Mouse (Mus musculus): ENCODE measurements around the gene Phf12. TPM values are rescaled to one million over a fixed set of nuclear protein-coding genes. Genes with fewer than 3 reads are reported as not detected.

The Phf12 gene
- polyA plus RNA-seq, 1 experiment from 2014 or later: 22.5 TPM

- 39% methylated on average over 6 of the region's 6 CpGs for WGBS
- peaks cover 30% of the 10 kb centered on the region for H3K36me3 ChIP-seq (ENCODE audit: control insufficient read depth, insufficient read depth, low read length)
- peak overlapping the region; percentile 82; the same call in 1 of the 2 replicates for H3K27ac ChIP-seq (ENCODE audit: low read length)
- no peaks in the 10 kb centered on the region for H3K27me3 ChIP-seq (ENCODE audit: control insufficient read depth, insufficient read depth, low read length)
- peak overlapping the region; percentile 80; the same call in 1 of the 2 replicates for H3K4me3 ChIP-seq (ENCODE audit: low read depth, low read length)
- no peak overlapping the region for H3K9ac ChIP-seq (replicated peaks; ENCODE audit: low read depth, low read length)
- H3K4me1 ChIP-seq (ENCODE audit: control insufficient read depth, insufficient read depth, low read length): peaks cover 7% of the 10 kb centered on the region; the same call in 1 of the 2 replicates
- H3K4me2 ChIP-seq (replicated peaks; ENCODE audit: low read depth, low read length): peak overlapping the region; percentile 87; the same call in 1 of the 2 replicates
- H3K9me3 ChIP-seq (ENCODE audit: control insufficient read depth, low read depth, low read length): no peaks in the 10 kb centered on the region
- ATAC-seq (ENCODE audit: insufficient number of reproducible peaks, insufficient read depth, low FRiP score, low read depth): no peak
Measured at GRCm38 (mm10) chr11:78031389-78031788, 48.8 kb downstream of the Phf12 start.

GRCm38 (mm10) chr11:78031947-78032808, 49.6 kb downstream of the Phf12 start, which contains the start of gene Dhrs13:
Gene Dhrs13 (plus strand): TSS chr11:78032280.
- WGBS: under 1% methylated on average over 96 of the region's 96 CpGs
- Histone ChIP-seq H3K36me3 (ENCODE audit: control insufficient read depth, insufficient read depth, low read length) (peaks cover 22% of the 10 kb centered on the region), H3K27ac (ENCODE audit: low read length) (peak within 1 kb of the TSS; percentile 82), H3K9me3 (ENCODE audit: control insufficient read depth, low read depth, low read length) (no peaks in the 10 kb centered on the region), H3K4me2 (replicated peaks; ENCODE audit: low read depth, low read length) (peak within 1 kb of the TSS; percentile 87), H3K4me1 (ENCODE audit: control insufficient read depth, insufficient read depth, low read length) (peaks cover 7% of the 10 kb centered on the region; the same call in 1 of the 2 replicates), H3K27me3 (ENCODE audit: control insufficient read depth, insufficient read depth, low read length) (no peaks in the 10 kb centered on the region), H3K4me3 (ENCODE audit: low read depth, low read length) (peak within 1 kb of the TSS; percentile 80), H3K9ac (replicated peaks; ENCODE audit: low read depth, low read length) (peak within 1 kb of the TSS; percentile 52)
- peak; percentile 90 for ATAC-seq (ENCODE audit: insufficient number of reproducible peaks, insufficient read depth, low FRiP score, low read depth)

- 15% methylated on average over 5 of the region's 5 CpGs for WGBS
- Histone ChIP-seq H3K36me3 (ENCODE audit: control insufficient read depth, insufficient read depth, low read length) (peaks cover 16% of the 10 kb centered on the region), H3K4me1 (ENCODE audit: control insufficient read depth, insufficient read depth, low read length) (peaks cover 11% of the 10 kb centered on the region; the same call in 1 of the 2 replicates), H3K4me2 (replicated peaks; ENCODE audit: low read depth, low read length) (peak overlapping the region; percentile 87), H3K27ac (ENCODE audit: low read length) (peak overlapping the region; percentile 82; the same call in 1 of the 2 replicates), H3K9ac (replicated peaks; ENCODE audit: low read depth, low read length) (peak overlapping the region; percentile 52), H3K4me3 (ENCODE audit: low read depth, low read length) (peak overlapping the region; percentile 80), H3K9me3 (ENCODE audit: control insufficient read depth, low read depth, low read length) (no peaks in the 10 kb centered on the region), H3K27me3 (ENCODE audit: control insufficient read depth, insufficient read depth, low read length) (no peaks in the 10 kb centered on the region)
- no peak for ATAC-seq (ENCODE audit: insufficient number of reproducible peaks, insufficient read depth, low FRiP score, low read depth)
Measured at GRCm38 (mm10) chr11:78032809-78033195, 50.2 kb downstream of the Phf12 start.

- no peak overlapping the region for H3K9ac ChIP-seq (replicated peaks; ENCODE audit: low read depth, low read length)
- H3K9me3 ChIP-seq (ENCODE audit: control insufficient read depth, low read depth, low read length): no peaks in the 10 kb centered on the region
- 91% methylated on average over 23 of the region's 23 CpGs for WGBS
- H3K4me1 ChIP-seq (ENCODE audit: control insufficient read depth, insufficient read depth, low read length): peaks cover 11% of the 10 kb centered on the region; the same call in 1 of the 2 replicates
- peaks cover 4% of the 10 kb centered on the region; the same call in 1 of the 2 replicates for H3K36me3 ChIP-seq (ENCODE audit: control insufficient read depth, insufficient read depth, low read length)
- H3K27me3 ChIP-seq (ENCODE audit: control insufficient read depth, insufficient read depth, low read length): no peaks in the 10 kb centered on the region
- no peak overlapping the region for H3K4me3 ChIP-seq (ENCODE audit: low read depth, low read length)
- no peak overlapping the region for H3K4me2 ChIP-seq (replicated peaks; ENCODE audit: low read depth, low read length)
- H3K27ac ChIP-seq (ENCODE audit: low read length): no peak overlapping the region
- no peak for ATAC-seq (ENCODE audit: insufficient number of reproducible peaks, insufficient read depth, low FRiP score, low read depth)
Measured at GRCm38 (mm10) chr11:78033931-78034617, 51.5 kb downstream of the Phf12 start.

GRCm38 (mm10) chr11:78036791-78037190, 54.2 kb downstream of the Phf12 start:
- ATAC-seq (ENCODE audit: insufficient number of reproducible peaks, insufficient read depth, low FRiP score, low read depth): no peak
- no peak overlapping the region for H3K4me2 ChIP-seq (replicated peaks; ENCODE audit: low read depth, low read length)
- no peaks in the 10 kb centered on the region; the same call in 1 of the 2 replicates for H3K36me3 ChIP-seq (ENCODE audit: control insufficient read depth, insufficient read depth, low read length)
- H3K27ac ChIP-seq (ENCODE audit: low read length): no peak overlapping the region
- no peak overlapping the region for H3K4me3 ChIP-seq (ENCODE audit: low read depth, low read length)
- H3K4me1 ChIP-seq (ENCODE audit: control insufficient read depth, insufficient read depth, low read length): peaks cover 11% of the 10 kb centered on the region; the same call in 1 of the 2 replicates
- no peaks in the 10 kb centered on the region for H3K27me3 ChIP-seq (ENCODE audit: control insufficient read depth, insufficient read depth, low read length)
- H3K9ac ChIP-seq (replicated peaks; ENCODE audit: low read depth, low read length): no peak overlapping the region
- WGBS: 83% methylated on average over 10 of the region's 10 CpGs
- H3K9me3 ChIP-seq (ENCODE audit: control insufficient read depth, low read depth, low read length): no peaks in the 10 kb centered on the region

GRCm38 (mm10) chr11:78037831-78038752, 55.5 kb downstream of the Phf12 start, which contains the start of gene Flot2:
Gene Flot2 (plus strand): TSS chr11:78037931.
- H3K4me1 ChIP-seq (ENCODE audit: control insufficient read depth, insufficient read depth, low read length): peaks cover 6% of the 10 kb centered on the region; the same call in 1 of the 2 replicates
- peak within 1 kb of the TSS; percentile 64 for H3K4me3 ChIP-seq (ENCODE audit: low read depth, low read length)
- peak within 1 kb of the TSS; percentile 78 for H3K4me2 ChIP-seq (replicated peaks; ENCODE audit: low read depth, low read length)
- no peaks in the 10 kb centered on the region for H3K9me3 ChIP-seq (ENCODE audit: control insufficient read depth, low read depth, low read length)
- peak within 1 kb of the TSS; percentile 56 for H3K9ac ChIP-seq (replicated peaks; ENCODE audit: low read depth, low read length)
- H3K36me3 ChIP-seq (ENCODE audit: control insufficient read depth, insufficient read depth, low read length): no peaks in the 10 kb centered on the region; the same call in 1 of the 2 replicates
- no peaks in the 10 kb centered on the region for H3K27me3 ChIP-seq (ENCODE audit: control insufficient read depth, insufficient read depth, low read length)
- H3K27ac ChIP-seq (ENCODE audit: low read length): peak within 1 kb of the TSS; percentile 80; the same call in 1 of the 2 replicates
- 2% methylated on average over 55 of the region's 55 CpGs for WGBS
- peak; percentile 84 for ATAC-seq (ENCODE audit: insufficient number of reproducible peaks, insufficient read depth, low FRiP score, low read depth)

- ATAC-seq (ENCODE audit: insufficient number of reproducible peaks, insufficient read depth, low FRiP score, low read depth): no peak
- Histone ChIP-seq H3K9me3 (ENCODE audit: control insufficient read depth, low read depth, low read length) (no peaks in the 10 kb centered on the region), H3K9ac (replicated peaks; ENCODE audit: low read depth, low read length) (no peak overlapping the region), H3K4me3 (ENCODE audit: low read depth, low read length) (no peak overlapping the region), H3K27ac (ENCODE audit: low read length) (no peak overlapping the region), H3K4me1 (ENCODE audit: control insufficient read depth, insufficient read depth, low read length) (peaks cover 4% of the 10 kb centered on the region; the same call in 1 of the 2 replicates), H3K27me3 (ENCODE audit: control insufficient read depth, insufficient read depth, low read length) (no peaks in the 10 kb centered on the region), H3K36me3 (ENCODE audit: control insufficient read depth, insufficient read depth, low read length) (peaks cover 2% of the 10 kb centered on the region; the same call in 1 of the 2 replicates), H3K4me2 (replicated peaks; ENCODE audit: low read depth, low read length) (no peak overlapping the region)
- WGBS: 67% methylated on average over 2 of the region's 2 CpGs
Measured at GRCm38 (mm10) chr11:78040878-78041277, 58.3 kb downstream of the Phf12 start.

Data from stomach, embryonic 14.5 days (tissue).